ENCODE assay signal across 8 mouse cellular contexts in genomic region chr3:146403770-146404169, GRCm38 (mm10). TPM values are rescaled to one million over a fixed set of nuclear protein-coding genes. Genes with fewer than 3 reads are reported as not detected.
DNase-seq lines count a peak whose midpoint lies in the region; ATAC-seq lines count a peak whose summit lies in the region.

No protein-coding gene starts in this region.

- H3K36me3 ChIP-seq in kidney, embryonic 16.5 days (ENCODE audit: insufficient read depth, low read length) = no peaks in the 10 kb centered on the region
- no peaks in the 10 kb centered on the region for H3K36me3 ChIP-seq in embryonic facial prominence, embryonic 11.5 days (replicated peaks; ENCODE audit: control insufficient read depth, insufficient read depth, low read depth, low read length)
- H3K36me3 ChIP-seq in intestine, embryonic 14.5 days (ENCODE audit: control insufficient read depth, insufficient read depth, low read length) = no peaks in the 10 kb centered on the region

- DNase-seq in kidney, postnatal 14 days = no peak
- DNase-seq in embryonic facial prominence, embryonic 11.5 days (ENCODE audit: low spot score) = no peak
- DNase-seq in intestine, embryonic 14.5 days (ENCODE audit: low spot score) = no peak
- DNase-seq in naive thymus-derived CD4-positive, alpha-beta T cell, adult 2 months (ENCODE audit: low read depth) = peak; percentile 12
- DNase-seq in gastrocnemius, postnatal 14 days = no peak
- DNase-seq in spleen, postnatal 10 days (ENCODE audit: low spot score in 2 of 2) = no peak
- DNase-seq in B cell, adult 2 months = no peak

- 25% methylated on average over 3 of the region's 3 CpGs for WGBS in kidney, embryonic 16.5 days
- 41% methylated on average over 3 of the region's 3 CpGs for WGBS in embryonic facial prominence, embryonic 11.5 days
- 36% methylated on average over 3 of the region's 3 CpGs for WGBS in intestine, embryonic 14.5 days

- intact Hi-C loops in gastrocnemius, postnatal 14 days (cut with DNase I; ENCODE audit: low total_unique reads) = no loop called here

- H3K4me1 ChIP-seq in kidney, embryonic 16.5 days (ENCODE audit: insufficient read depth, low read length) = peaks cover 28% of the 10 kb centered on the region
- no peaks in the 10 kb centered on the region; the same call in 1 of the 2 replicates for H3K4me1 ChIP-seq in embryonic facial prominence, embryonic 11.5 days (ENCODE audit: control insufficient read depth, insufficient read depth, low read length)
- H3K4me1 ChIP-seq in intestine, embryonic 14.5 days (replicated peaks; ENCODE audit: control insufficient read depth, insufficient read depth, low read length) = peaks cover 13% of the 10 kb centered on the region; the same call in 1 of the 2 replicates

- peak overlapping the region; percentile 72 for H3K27ac ChIP-seq in kidney, embryonic 16.5 days (ENCODE audit: low read length)
- no peak overlapping the region for H3K27ac ChIP-seq in embryonic facial prominence, embryonic 11.5 days (replicated peaks; ENCODE audit: low read depth, low read length)
- H3K27ac ChIP-seq in intestine, embryonic 14.5 days (ENCODE audit: low read depth) = peak overlapping the region; percentile 24; the same call in 1 of the 2 replicates

- H3K9ac ChIP-seq in kidney, embryonic 16.5 days (replicated peaks; ENCODE audit: low read length) = peak overlapping the region; percentile 89
- peak overlapping the region; percentile 85 for H3K9ac ChIP-seq in embryonic facial prominence, embryonic 11.5 days (replicated peaks; ENCODE audit: low read length)
- peak overlapping the region; percentile 86 for H3K9ac ChIP-seq in intestine, embryonic 14.5 days (ENCODE audit: low read length)

- 0 out of 2 replicates have a peak, but pooled peaks cover 7% of the 10 kb centered on the region for H3K9me3 ChIP-seq in kidney, embryonic 16.5 days (ENCODE audit: low read length)
- H3K9me3 ChIP-seq in embryonic facial prominence, embryonic 11.5 days (replicated peaks; ENCODE audit: control insufficient read depth, low read length) = no peaks in the 10 kb centered on the region
- no peaks in the 10 kb centered on the region; the same call in 1 of the 2 replicates for H3K9me3 ChIP-seq in intestine, embryonic 14.5 days (ENCODE audit: control insufficient read depth, low read length)

- ATAC-seq in kidney, embryonic 16.5 days (ENCODE audit: low FRiP score, low TSS enrichment) = no peak; the same call in 1 of the 2 replicates
- no peak for ATAC-seq in embryonic facial prominence, embryonic 11.5 days (replicated peaks; ENCODE audit: insufficient number of reproducible peaks, low FRiP score, low TSS enrichment, low read depth)
- no peak for ATAC-seq in intestine, embryonic 14.5 days (replicated peaks; ENCODE audit: low FRiP score, low TSS enrichment, low read depth)

- no peaks in the 10 kb centered on the region for H3K27me3 ChIP-seq in kidney, embryonic 16.5 days (ENCODE audit: insufficient read depth, low read length)
- no peaks in the 10 kb centered on the region for H3K27me3 ChIP-seq in embryonic facial prominence, embryonic 11.5 days (ENCODE audit: control insufficient read depth, insufficient read depth, low read length)
- H3K27me3 ChIP-seq in intestine, embryonic 14.5 days (replicated peaks; ENCODE audit: control insufficient read depth, insufficient read depth, low read length) = no peaks in the 10 kb centered on the region

- H3K4me3 ChIP-seq in kidney, embryonic 16.5 days (ENCODE audit: low read length) = peak overlapping the region; percentile 91
- peak overlapping the region; percentile 93 for H3K4me3 ChIP-seq in embryonic facial prominence, embryonic 11.5 days (ENCODE audit: low read depth, low read length)
- peak overlapping the region; percentile 93 for H3K4me3 ChIP-seq in intestine, embryonic 14.5 days (ENCODE audit: low read depth, low read length)

- H3K4me2 ChIP-seq in kidney, embryonic 16.5 days (replicated peaks; ENCODE audit: low read depth, low read length) = peak overlapping the region; percentile 90
- H3K4me2 ChIP-seq in embryonic facial prominence, embryonic 11.5 days (ENCODE audit: low read depth, low read length) = peak overlapping the region; percentile 68
- peak overlapping the region; percentile 88 for H3K4me2 ChIP-seq in intestine, embryonic 14.5 days (ENCODE audit: low read length)

RNA-seq across cellular contexts. Expression of gene Ssx2ip, which starts 0.7 kb away (rescaled TPM):
- 22.4 and 22.9 TPM in 2 replicates for polyA plus RNA-seq in kidney, embryonic 16.5 days (2015; fragmentation: Nextera tagmentation; extraction: Ambion mirVana)
- 32.5 and 35.5 TPM in 2 replicates for polyA plus RNA-seq in embryonic facial prominence, embryonic 11.5 days (2014; fragmentation: Nextera tagmentation; extraction: Ambion mirVana)
- 36.3 and 38.1 TPM in 2 replicates for polyA plus RNA-seq in intestine, embryonic 14.5 days (2014; fragmentation: Nextera tagmentation; extraction: Ambion mirVana)
- total RNA-seq in gastrocnemius, postnatal 14 days (2021) = 10 to 100 TPM; 15.6 to 16.7 TPM

RNA-seq across cellular contexts. Expression of gene Ctbs, which starts 45.8 kb away (rescaled TPM):
- 14.0 and 17.4 TPM in 2 replicates for polyA plus RNA-seq in kidney, embryonic 16.5 days (2015; fragmentation: Nextera tagmentation; extraction: Ambion mirVana)
- 6.1 and 6.7 TPM in 2 replicates for polyA plus RNA-seq in embryonic facial prominence, embryonic 11.5 days (2014; fragmentation: Nextera tagmentation; extraction: Ambion mirVana)
- polyA plus RNA-seq in intestine, embryonic 14.5 days (2014; fragmentation: Nextera tagmentation; extraction: Ambion mirVana) = 12.1 and 12.8 TPM in 2 replicates
- 1 to 10 TPM; 4.2 to 4.7 TPM for total RNA-seq in gastrocnemius, postnatal 14 days (2021)
